Mouse (Mus musculus) kidney, adult 2 months (tissue): Measurements from ENCODE around the gene Zfp809.

ENCODE experiments used
- CTCF ChIP-seq: fragments of 200-500 bp; conservative IDR thresholded peaks from 2 replicates; pipeline ENCODE4 v1.5.1; 2011; ENCODE audit warnings: low read depth, mild to moderate bottlenecking, control low read depth, low read length, moderate library complexity, mixed read lengths; ENCODE audit not compliant: insufficient read depth, insufficient read length
- POLR2A ChIP-seq: fragments of 200-500 bp; IDR thresholded peaks from one replicate; pipeline ENCODE4 v1.6.1; 2011; ENCODE audit warnings: low read depth, low read length, control low read depth

DNA sequence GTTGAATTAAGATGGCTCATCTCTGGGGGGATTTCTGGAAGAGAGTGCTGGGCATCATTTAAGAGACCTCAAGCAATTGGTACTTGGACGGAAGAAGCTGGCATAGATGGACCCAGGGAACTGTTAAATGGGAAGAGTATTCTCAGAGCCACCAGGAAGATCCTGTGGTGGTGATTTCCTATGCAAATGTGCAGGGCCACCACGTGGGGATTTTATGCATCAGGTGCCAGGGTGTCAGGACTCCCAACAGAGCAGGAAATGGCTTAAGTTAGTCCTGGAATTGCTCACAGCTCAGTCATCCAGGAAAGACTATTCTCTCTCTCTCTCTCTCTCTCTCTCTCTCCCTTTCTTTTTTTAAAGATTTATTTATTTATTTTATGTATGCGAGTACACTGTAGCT, 8.8 kb upstream of the Zfp809 start:
- TF ChIP-seq CTCF (no peak), POLR2A (no peak)
